Mouse (Mus musculus) MEL (cell line): Measurements from ENCODE around the gene Slc17a1.

ENCODE experiments used
- CHD2 ChIP-seq: IDR thresholded peaks from 2 replicates; pipeline ENCODE4 v1.6.1; 2011; ENCODE audit warnings: low read length, improper control_type of control experiment
- CTCF ChIP-seq, 3 experiments: IDR thresholded peaks in 2 of 3; conservative IDR thresholded peaks in 1 of 3; 2 replicates each; pipeline ENCODE4 v1.5.1; 2011 to 2012; ENCODE audit warnings: low read length in 3 of 3, low read depth in 2 of 3, mild to moderate bottlenecking in 2 of 3, improper control_type of control experiment in 1 of 3, inconsistent platforms in 1 of 3, mixed read lengths in 1 of 3, moderate library complexity in 1 of 3; ENCODE audit not compliant: control insufficient read depth in 1 of 3, insufficient read depth in 1 of 3, poor library complexity in 1 of 3, severe bottlenecking in 1 of 3
- ELF1 ChIP-seq: IDR thresholded peaks from 2 replicates; pipeline ENCODE4 v1.6.1; 2014; ENCODE audit warnings: low read depth, mild to moderate bottlenecking, inconsistent platforms, low read length, improper control_type of control experiment, moderate library complexity
- GATA1 ChIP-seq: IDR thresholded peaks from 2 replicates; pipeline ENCODE4 v1.6.1; 2011; ENCODE audit warnings: low read depth, low read length, improper control_type of control experiment
- HCFC1 ChIP-seq: IDR thresholded peaks from 2 replicates; pipeline ENCODE4 v1.6.1; 2012; ENCODE audit warnings: low read depth, mild to moderate bottlenecking, inconsistent platforms, low read length, improper control_type of control experiment, moderate library complexity
- MAFK ChIP-seq: IDR thresholded peaks from 2 replicates; pipeline ENCODE4 v1.6.1; 2011; ENCODE audit warnings: low read depth, mild to moderate bottlenecking, low read length, improper control_type of control experiment, borderline replicate concordance
- MAZ ChIP-seq: IDR thresholded peaks from 2 replicates; pipeline ENCODE4 v1.6.1; 2012; ENCODE audit warnings: low read depth, mild to moderate bottlenecking, inconsistent platforms, low read length, improper control_type of control experiment
- MEF2A ChIP-seq: IDR thresholded peaks from 2 replicates; pipeline ENCODE4 v1.6.1; 2014; ENCODE audit warnings: low read depth, mild to moderate bottlenecking, inconsistent platforms, low read length, improper control_type of control experiment; ENCODE audit not compliant: poor library complexity, insufficient replicate concordance, severe bottlenecking; ENCODE audit errors: extremely low read depth
- NELFE ChIP-seq: IDR thresholded peaks from 2 replicates; pipeline ENCODE4 v1.6.1; 2011; ENCODE audit warnings: low read depth, low read length, improper control_type of control experiment
- NRF1 ChIP-seq: IDR thresholded peaks from 2 replicates; pipeline ENCODE4 v1.6.1; 2014; ENCODE audit warnings: low read depth, mild to moderate bottlenecking, inconsistent platforms, low read length, improper control_type of control experiment, moderate library complexity; ENCODE audit not compliant: poor library complexity, insufficient read depth, severe bottlenecking
- POLR2A ChIP-seq, 2 experiments: IDR thresholded peaks; 2 replicates each; pipeline ENCODE4 v1.6.1; 2011 to 2012; ENCODE audit warnings: low read length in 2 of 2, mild to moderate bottlenecking in 2 of 2, control low read depth in 1 of 2, improper control_type of control experiment in 1 of 2, low read depth in 1 of 2, moderate library complexity in 1 of 2; ENCODE audit not compliant: control insufficient read depth in 1 of 2, insufficient read depth in 1 of 2, poor library complexity in 1 of 2
- ZKSCAN1 ChIP-seq: IDR thresholded peaks from 2 replicates; pipeline ENCODE4 v1.6.1; 2012; ENCODE audit warnings: low read depth, mild to moderate bottlenecking, inconsistent platforms, low read length, improper control_type of control experiment, moderate library complexity
- ZMIZ1 ChIP-seq: IDR thresholded peaks from 2 replicates; pipeline ENCODE4 v1.6.1; 2012; ENCODE audit warnings: low read depth, mild to moderate bottlenecking, inconsistent platforms, low read length, improper control_type of control experiment, moderate library complexity

GRCm38 (mm10) chr13:23934211-23934520, 66.6 kb downstream of the Slc17a1 start, which contains the start of gene Hist1h2aa:
- TF ChIP-seq CHD2 (no peak), CTCF (IDR thresholded peaks at IDR 0.05 in 2 of 3, conservative IDR thresholded peaks at IDR 0.05 in 1 of 3; ENCODE audit: control insufficient read depth in 1 of 3, insufficient read depth in 1 of 3, low read depth in 2 of 3, low read length in 3 of 3, poor library complexity in 1 of 3, severe bottlenecking in 1 of 3) (no peak), NELFE (no peak), ZMIZ1 (no peak), GATA1 (no peak), MEF2A (no peak), NRF1 (no peak), HCFC1 (no peak), POLR2A (IDR thresholded peaks at IDR 0.05; ENCODE audit: control insufficient read depth in 1 of 2, insufficient read depth in 1 of 2, low read depth in 1 of 2, low read length in 2 of 2, poor library complexity in 1 of 2) (no peak), MAZ (no peak), MAFK (no peak), ELF1 (no peak), ZKSCAN1 (no peak)
